Mouse (Mus musculus) liver, adult 2 months (tissue): ENCODE measurements around the gene Pwwp2b.

Source experiments
- CTCF ChIP-seq: fragments of 200-500 bp; IDR thresholded peaks from 2 replicates; pipeline ENCODE4 v1.5.1; 2011; ENCODE audit warnings: low read depth, low read length, control low read depth
- POLR2A ChIP-seq: fragments of 200-500 bp; IDR thresholded peaks from 2 replicates; pipeline ENCODE4 v1.6.1; 2011; ENCODE audit warnings: low read length, control low read depth; ENCODE audit not compliant: insufficient read depth; ENCODE audit errors: extremely low read depth

DNA sequence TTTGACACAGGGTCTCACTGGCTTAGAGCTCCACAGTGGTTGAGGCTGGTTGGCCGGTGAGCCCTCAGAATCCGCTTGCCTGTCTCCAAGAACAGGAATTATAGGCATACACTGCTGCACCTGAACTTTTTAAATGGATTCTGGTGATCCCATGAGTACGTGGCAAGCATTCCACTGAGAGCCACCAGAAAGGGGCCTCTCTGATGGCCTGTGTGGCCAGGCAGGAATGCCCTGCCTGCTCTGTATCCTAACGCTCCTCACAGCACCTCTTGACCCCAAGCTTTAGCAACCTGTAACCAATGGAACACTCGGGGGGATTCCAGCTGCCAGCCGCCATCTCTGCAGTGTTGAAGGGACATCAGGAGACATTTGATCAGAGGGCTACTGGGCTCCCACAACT, 36.5 kb upstream of the Pwwp2b start:
- no peak for TF ChIP-seq POLR2A
- no peak for TF ChIP-seq CTCF
